Mouse (Mus musculus) C2C12 (cell line): Measurements from ENCODE around the gene Kcnh5. TPM values are rescaled to one million over a fixed set of nuclear protein-coding genes. Genes with fewer than 3 reads are reported as not detected.

Experiments
- H3K27me3 ChIP-seq: one replicate; pipeline ENCODE4 v1.6.1; 2011; ENCODE audit not compliant: control insufficient read depth, insufficient read depth, insufficient read length
- H3K36me3 ChIP-seq: one replicate; pipeline ENCODE4 v1.6.1; 2011; ENCODE audit not compliant: control insufficient read depth, insufficient read depth
- H3K4me3 ChIP-seq: one replicate; pipeline ENCODE4 v1.5.1; 2011; ENCODE audit warnings: mild to moderate bottlenecking, control low read depth; ENCODE audit not compliant: poor library complexity, insufficient read depth, severe bottlenecking
- H3K79me2 ChIP-seq: one replicate; pipeline ENCODE4 v1.6.1; 2011; ENCODE audit not compliant: control insufficient read depth, insufficient read depth
- H3K79me3 ChIP-seq: one replicate; pipeline ENCODE4 v1.6.1; 2011; ENCODE audit warnings: low read depth, control low read depth
- H3ac ChIP-seq: one replicate; pipeline ENCODE3; 2011; ENCODE audit warnings: low read depth; ENCODE audit not compliant: control insufficient read depth, insufficient read length
- CEBPB ChIP-seq: IDR thresholded peaks from one replicate; pipeline ENCODE4 v1.6.1; 2011; ENCODE audit warnings: low read depth, mild to moderate bottlenecking, control low read depth, moderate library complexity
- CTCF ChIP-seq: IDR thresholded peaks from one replicate; pipeline ENCODE4 v1.5.1; 2011; ENCODE audit not compliant: control insufficient read depth, insufficient read depth, insufficient read length
- FOSL1 ChIP-seq: IDR thresholded peaks from one replicate; pipeline ENCODE4 v1.8.0; 2011; ENCODE audit warnings: mild to moderate bottlenecking, low read length; ENCODE audit not compliant: poor library complexity, insufficient read depth, severe bottlenecking
- MAX ChIP-seq: IDR thresholded peaks from one replicate; pipeline ENCODE4 v1.6.1; 2011; ENCODE audit warnings: mild to moderate bottlenecking, control low read depth
- MYOD1 ChIP-seq: IDR thresholded peaks from one replicate; pipeline ENCODE4 v1.6.1; 2011; ENCODE audit warnings: low read depth; ENCODE audit not compliant: control insufficient read depth, insufficient read length
- MYOG ChIP-seq: IDR thresholded peaks from one replicate; pipeline ENCODE4 v1.6.1; 2011; ENCODE audit not compliant: control insufficient read depth, insufficient read length; ENCODE audit errors: extremely low read depth
- USF1 ChIP-seq: IDR thresholded peaks from one replicate; pipeline ENCODE4 v1.6.1; 2011; ENCODE audit warnings: low read depth, mild to moderate bottlenecking, control low read depth, moderate library complexity
- polyA plus RNA-seq: library from polyadenylated mRNA; unstranded; fragments of >200 nt; fragmentation: generic; extraction: Trizol; gene quantifications from one replicate; pipeline ENCODE4 v1.2.1, GENCODE M21; 2012; ENCODE audit warnings: missing spikeins

Kcnh5 gene
- polyA plus RNA-seq, 1 experiment = not detected

DNA sequence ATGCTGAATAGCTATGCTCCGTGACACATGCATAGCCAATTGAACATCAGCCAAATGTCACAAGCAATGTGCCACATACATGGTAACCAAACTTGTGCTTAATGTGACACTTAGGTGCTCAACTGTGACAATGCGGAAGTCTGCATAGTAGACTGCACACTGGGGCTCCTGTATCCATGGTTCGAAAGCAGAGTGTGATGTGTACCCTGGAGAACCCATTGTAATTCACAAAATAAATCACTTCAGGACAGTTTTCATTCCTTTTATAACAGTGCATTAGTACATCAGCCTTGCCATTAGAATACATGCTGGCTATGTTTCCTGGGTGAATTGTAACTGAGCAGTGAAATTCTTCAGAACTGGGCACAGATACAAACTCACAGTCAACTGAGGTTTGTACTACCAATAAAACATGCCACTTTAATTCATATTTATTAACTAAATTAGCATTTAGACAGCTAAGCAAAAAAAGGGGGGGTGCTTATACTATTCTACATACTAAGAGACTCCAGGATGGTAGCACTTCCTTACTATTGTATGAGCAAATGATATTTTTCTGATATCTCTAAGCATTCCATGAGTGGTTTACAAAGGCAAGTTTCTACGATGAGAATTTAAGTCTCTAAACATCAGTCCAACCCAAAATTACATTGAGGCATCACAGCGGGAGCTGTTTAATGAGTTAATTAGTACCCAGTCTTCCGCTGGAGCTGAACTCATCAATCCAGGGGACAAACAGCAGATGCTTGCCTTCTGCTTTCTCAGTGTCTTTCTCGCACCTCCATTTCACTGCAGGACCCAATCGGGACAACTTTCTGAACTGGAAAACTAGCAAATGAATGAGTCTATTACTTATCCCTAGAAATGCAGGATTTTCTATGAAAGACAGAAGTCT lies 144.9 kb downstream of the Kcnh5 start:
- TF ChIP-seq CTCF (no peak), MAX (no peak), FOSL1 (no peak), MYOG (no peak), CEBPB (no peak), MYOD1 (no peak), USF1 (no peak)
- no peaks in the 10 kb centered on the region for H3K27me3 ChIP-seq
- no peaks in the 10 kb centered on the region for H3K36me3 ChIP-seq
- no peak overlapping the region for H3K4me3 ChIP-seq
- H3K79me2 ChIP-seq = no peaks in the 10 kb centered on the region
- H3K79me3 ChIP-seq = no peaks in the 10 kb centered on the region
- no peak overlapping the region for H3ac ChIP-seq

DNA sequence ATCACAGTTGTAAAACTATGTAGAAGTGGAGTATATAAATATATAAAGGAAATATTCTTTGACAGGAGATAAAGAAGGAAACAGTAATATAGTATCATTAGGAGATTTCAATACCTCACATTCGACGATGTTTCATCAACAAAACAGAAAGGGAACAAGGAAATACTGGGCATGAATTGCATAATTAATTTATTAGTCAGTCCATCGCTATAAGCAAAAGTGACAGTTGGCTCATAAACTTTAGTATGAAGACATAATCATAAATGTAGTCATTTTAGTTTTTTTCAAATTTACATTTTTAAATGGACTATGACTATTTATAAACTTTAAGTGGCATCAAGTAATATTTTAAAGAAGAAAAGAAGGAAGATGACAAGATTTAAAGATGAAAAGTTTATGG lies 205.9 kb downstream of the Kcnh5 start:
- no peaks in the 10 kb centered on the region for H3K27me3 ChIP-seq
- no peak overlapping the region for H3ac ChIP-seq
- no peak for TF ChIP-seq USF1
- TF ChIP-seq MYOG = no peak
- no peak for TF ChIP-seq CEBPB
- no peak for TF ChIP-seq FOSL1
- TF ChIP-seq CTCF = no peak
- no peak for TF ChIP-seq MAX
- TF ChIP-seq MYOD1 = no peak
- no peak overlapping the region for H3K4me3 ChIP-seq
- no peaks in the 10 kb centered on the region for H3K36me3 ChIP-seq
- H3K79me2 ChIP-seq = no peaks in the 10 kb centered on the region
- H3K79me3 ChIP-seq = no peaks in the 10 kb centered on the region

DNA sequence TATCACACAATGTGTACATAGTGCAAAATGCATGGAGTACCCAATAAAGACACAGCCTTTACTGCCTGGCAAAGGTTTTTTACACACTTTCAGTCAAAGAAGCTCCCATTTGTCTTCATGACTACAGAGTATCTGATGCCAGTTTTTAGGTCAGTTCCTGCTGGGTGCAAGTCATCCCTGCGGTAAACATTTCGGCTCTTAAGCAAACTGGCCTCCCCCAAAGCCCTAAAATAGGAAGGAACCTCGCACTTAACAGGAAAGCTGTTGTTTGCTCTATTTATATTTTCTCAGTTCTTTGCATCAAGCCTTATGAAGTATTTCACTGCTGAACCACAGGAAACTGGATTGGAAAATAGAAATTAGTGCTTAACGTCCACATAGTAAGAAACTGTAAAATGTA lies 207.7 kb downstream of the Kcnh5 start:
- Histone ChIP-seq H3ac (no peak overlapping the region), H3K27me3 (no peaks in the 10 kb centered on the region), H3K79me3 (no peaks in the 10 kb centered on the region), H3K4me3 (no peak overlapping the region), H3K36me3 (no peaks in the 10 kb centered on the region), H3K79me2 (no peaks in the 10 kb centered on the region)
- no peak for TF ChIP-seq MYOG
- no peak for TF ChIP-seq FOSL1
- TF ChIP-seq MYOD1 = no peak
- TF ChIP-seq CTCF = no peak
- no peak for TF ChIP-seq USF1
- no peak for TF ChIP-seq CEBPB
- TF ChIP-seq MAX = no peak

DNA sequence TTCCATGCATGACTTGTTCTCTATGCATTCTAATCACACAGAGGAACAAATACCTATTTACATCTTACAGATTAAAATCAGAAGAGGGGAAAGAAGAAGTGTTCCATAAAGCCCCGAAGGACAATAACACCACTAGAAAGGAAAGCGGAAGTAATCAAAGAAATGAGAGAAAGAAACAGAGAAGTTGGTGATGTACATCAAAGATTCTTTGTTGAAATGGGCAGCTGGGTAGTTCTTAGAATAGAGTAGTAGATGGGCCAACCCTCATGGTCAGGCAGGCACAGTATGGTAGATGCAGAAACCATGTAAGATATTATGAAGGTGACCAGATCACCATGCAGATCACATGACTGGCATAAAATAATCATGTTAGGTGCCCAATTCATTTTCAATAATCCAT lies 210.9 kb downstream of the Kcnh5 start:
- TF ChIP-seq MYOD1 (no peak), CEBPB (no peak), USF1 (no peak), MYOG (no peak)
- Histone ChIP-seq H3K79me2 (no peaks in the 10 kb centered on the region), H3K36me3 (no peaks in the 10 kb centered on the region), H3ac (no peak overlapping the region), H3K27me3 (no peaks in the 10 kb centered on the region), H3K79me3 (no peaks in the 10 kb centered on the region), H3K4me3 (no peak overlapping the region)

GRCm38 (mm10) chr12:74952661-74953060 lies 224.5 kb downstream of the Kcnh5 start:
- Histone ChIP-seq H3K79me3 (no peaks in the 10 kb centered on the region), H3K36me3 (no peaks in the 10 kb centered on the region), H3K27me3 (no peaks in the 10 kb centered on the region), H3K79me2 (no peaks in the 10 kb centered on the region), H3ac (no peak overlapping the region), H3K4me3 (no peak overlapping the region)
- TF ChIP-seq CTCF (no peak), CEBPB (no peak), MYOD1 (no peak), MYOG (no peak)
